Mouse (Mus musculus) kidney, postnatal 0 days (tissue): Measurements from ENCODE around the gene Gli3. TPM values are rescaled to one million over a fixed set of nuclear protein-coding genes. Genes with fewer than 3 reads are reported as not detected.

Source experiments
- ATAC-seq: fragments of 200-750 bp; cut with Nextera tagmentation; replicated peaks from 2 replicates; pipeline ENCODE4 v1.8.0; 2017; ENCODE audit warnings: low read depth, moderate number of reproducible peaks, moderate TSS enrichment, moderate library complexity; ENCODE audit not compliant: low FRiP score
- DNase-seq: peaks from one replicate; pipeline ENCODE4 v3.0.0-alpha.2; 2016; ENCODE audit warnings: low spot score
- H3K27ac ChIP-seq: fragments of 300-500 bp; sonication (generic); 2 replicates; pipeline ENCODE4 v1.5.1; 2014; ENCODE audit warnings: mild to moderate bottlenecking
- H3K27me3 ChIP-seq: fragments of 300-500 bp; sonication (generic); 2 replicates; pipeline ENCODE4 v1.6.1; 2014; ENCODE audit warnings: low read length, mixed read lengths; ENCODE audit not compliant: insufficient read depth
- H3K36me3 ChIP-seq: fragments of 300-500 bp; sonication (generic); 2 replicates; pipeline ENCODE4 v1.6.1; 2014; ENCODE audit warnings: low read length, mixed read lengths; ENCODE audit not compliant: insufficient read depth
- H3K4me1 ChIP-seq: fragments of 300-500 bp; sonication (generic); replicated peaks from 2 replicates; pipeline ENCODE4 v1.6.1; 2014; ENCODE audit warnings: antibody characterized with exemption, low read length, mixed read lengths; ENCODE audit not compliant: insufficient read depth
- H3K4me2 ChIP-seq: fragments of 300-500 bp; sonication (generic); 2 replicates; pipeline ENCODE4 v1.6.1; 2014; ENCODE audit warnings: mild to moderate bottlenecking, low read length, moderate library complexity, mixed read lengths
- H3K4me3 ChIP-seq: fragments of 300-500 bp; sonication (generic); replicated peaks from 2 replicates; pipeline ENCODE4 v1.5.1; 2014; ENCODE audit warnings: low read depth, low read length
- H3K9ac ChIP-seq: fragments of 300-500 bp; sonication (generic); 2 replicates; pipeline ENCODE4 v1.6.1; 2014; ENCODE audit warnings: low read depth, low read length
- H3K9me3 ChIP-seq: fragments of 300-500 bp; sonication (generic); replicated peaks from 2 replicates; pipeline ENCODE4 v1.6.1; 2016; ENCODE audit warnings: low read length, inconsistent platforms, mixed read lengths
- CTCF ChIP-seq: IDR thresholded peaks from 2 replicates; pipeline ENCODE4 v1.5.1; 2016; ENCODE audit warnings: antibody characterized with exemption, low read depth, mild to moderate bottlenecking, moderate library complexity
- WGBS: fragments of 180-500 bp; shearing (Covaris S2); extraction: QIAGEN DNeasy Blood & Tissue Kit; methylation state at CpG from one replicate; pipeline ENCODE4 v1.1.7; 2014; 5-methylcytosine and 5-hydroxymethylcytosine counted together
- polyA plus RNA-seq: library from polyadenylated mRNA; unstranded; fragments of >200 nt; fragmentation: Nextera tagmentation; extraction: Ambion mirVana; gene quantifications from 2 replicates; pipeline ENCODE4 v1.2.1, GENCODE M21; 2015

Gene Gli3
- polyA plus RNA-seq, 1 experiment from 2014 or later, result 7.7 TPM

DNA sequence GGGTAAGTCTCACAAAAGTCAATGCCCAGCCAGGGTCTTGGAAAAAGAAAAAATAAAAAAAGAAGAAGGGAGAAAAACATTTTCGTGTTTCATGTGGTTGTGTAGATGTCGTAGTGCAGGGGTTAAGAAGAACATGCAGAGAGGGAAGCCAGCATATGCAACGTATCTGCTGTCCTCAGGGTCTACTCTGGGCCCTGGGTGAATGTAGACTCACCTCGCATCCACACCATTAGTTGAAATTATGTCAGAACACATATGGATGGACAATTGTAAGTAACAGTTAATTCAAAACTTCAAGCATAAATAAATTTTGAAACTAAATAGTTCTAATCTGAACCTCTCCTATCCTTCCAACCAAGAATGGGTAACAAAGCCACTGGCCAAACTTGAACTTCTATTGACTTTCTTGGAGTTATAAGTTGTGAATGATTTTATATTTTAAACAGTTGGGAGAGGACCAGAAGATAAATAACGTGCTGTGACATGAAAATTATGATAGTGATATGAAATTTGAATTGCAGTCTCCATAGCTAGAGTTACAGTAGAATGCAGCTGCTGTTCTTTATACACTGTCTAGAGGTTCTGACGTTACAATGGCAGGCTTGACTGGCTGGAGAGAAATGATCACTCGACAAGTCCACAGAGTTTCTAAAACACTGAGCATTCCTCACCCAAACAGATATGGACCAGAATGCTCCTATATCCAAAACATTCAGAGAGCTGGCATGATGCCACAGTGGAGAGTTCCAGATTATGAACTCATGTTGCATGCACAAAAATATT is 16.1 kb upstream of the Gli3 start:
- ATAC-seq (no peak), DNase-seq (no peak)
- H3K4me1 ChIP-seq, result no peaks in the 10 kb centered on the region
- no peaks in the 10 kb centered on the region for H3K36me3 ChIP-seq
- TF ChIP-seq CTCF, result no peak
- H3K27ac ChIP-seq, result no peak overlapping the region
- H3K4me3 ChIP-seq, result no peak overlapping the region
- WGBS, result 78% methylated on average over 7 of the region's 7 CpGs
- H3K4me2 ChIP-seq, result no peak overlapping the region
- no peak overlapping the region for H3K9ac ChIP-seq
- H3K27me3 ChIP-seq, result no peaks in the 10 kb centered on the region
- H3K9me3 ChIP-seq, result no peaks in the 10 kb centered on the region

DNA sequence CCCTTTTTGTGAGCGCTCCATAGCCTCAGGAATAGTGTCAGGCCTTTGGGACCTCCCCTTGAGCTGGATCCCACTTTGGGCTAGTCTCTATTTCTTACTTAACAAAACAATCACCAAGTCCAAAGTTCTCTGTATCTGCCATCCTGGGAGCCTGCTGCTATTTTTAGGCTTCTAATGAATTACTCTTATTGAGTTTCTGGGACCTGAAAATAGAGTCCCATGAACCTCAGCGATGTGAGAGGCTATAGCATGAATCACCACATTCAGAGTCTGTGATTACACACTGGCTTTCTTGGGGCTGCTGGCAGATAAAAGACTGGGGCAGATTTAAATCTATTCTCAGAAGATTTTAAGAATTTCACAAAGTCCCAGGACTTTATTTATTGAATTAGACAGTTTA is 12.1 kb upstream of the Gli3 start:
- Histone ChIP-seq H3K4me1 (no peaks in the 10 kb centered on the region), H3K27ac (no peak overlapping the region), H3K36me3 (no peaks in the 10 kb centered on the region), H3K4me2 (no peak overlapping the region), H3K27me3 (no peaks in the 10 kb centered on the region), H3K4me3 (no peak overlapping the region), H3K9ac (no peak overlapping the region), H3K9me3 (no peaks in the 10 kb centered on the region)
- ATAC-seq, result no peak
- TF ChIP-seq CTCF, result no peak
- DNase-seq, result no peak
- WGBS, result 59% methylated on average over 2 of the region's 2 CpGs

DNA sequence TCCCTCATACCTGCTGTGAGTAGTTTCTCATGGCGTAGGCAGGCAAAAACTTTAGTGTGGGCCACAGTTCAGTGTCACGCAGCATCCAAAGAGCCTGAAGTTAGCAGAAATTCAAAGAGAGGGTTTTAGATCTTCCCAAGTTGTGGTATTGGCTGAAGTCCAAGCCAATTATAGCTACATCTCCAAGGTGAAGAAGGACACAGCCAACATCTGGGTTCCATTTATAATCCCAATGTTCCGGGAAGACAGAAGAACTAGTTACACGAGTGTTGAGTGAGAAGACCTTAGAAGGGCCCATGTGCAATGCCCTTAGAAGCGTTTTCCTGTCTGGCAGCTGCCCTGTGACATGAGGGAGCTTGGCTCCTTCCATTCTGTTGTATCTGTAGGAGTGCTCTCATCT is 5.2 kb upstream of the Gli3 start:
- WGBS, result 69% methylated on average over 5 of the region's 5 CpGs
- Histone ChIP-seq H3K9me3 (no peaks in the 10 kb centered on the region), H3K36me3 (no peaks in the 10 kb centered on the region), H3K4me3 (no peak overlapping the region), H3K4me1 (0 out of 2 replicates have a peak, but pooled peaks cover 2% of the 10 kb centered on the region), H3K27me3 (no peaks in the 10 kb centered on the region), H3K9ac (no peak overlapping the region), H3K27ac (no peak overlapping the region), H3K4me2 (no peak overlapping the region)
- TF ChIP-seq CTCF, result no peak
- ATAC-seq (no peak), DNase-seq (no peak)

DNA sequence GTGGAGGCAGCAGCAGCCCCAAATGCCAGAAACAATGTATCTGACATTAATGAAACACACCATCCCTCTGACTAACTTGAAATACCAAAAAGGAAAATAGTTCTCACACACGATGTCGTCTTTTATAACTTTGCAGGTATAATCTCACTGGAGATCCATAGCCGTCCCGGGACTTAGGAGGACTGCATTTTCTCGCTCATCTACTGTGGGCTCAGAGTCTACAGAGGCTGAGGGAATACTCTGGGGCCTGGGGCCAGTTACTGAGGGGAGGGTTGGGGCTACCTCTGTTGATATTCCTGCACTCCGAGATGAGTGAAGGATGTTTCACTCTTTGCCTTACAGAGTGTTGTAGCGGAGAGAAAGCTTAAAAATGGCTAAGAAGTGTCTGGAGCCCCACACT is 1.1 kb upstream of the Gli3 start:
- Histone ChIP-seq H3K4me1 (0 out of 2 replicates have a peak, but pooled peaks cover 2% of the 10 kb centered on the region), H3K36me3 (no peaks in the 10 kb centered on the region), H3K4me2 (peak overlapping the region; percentile 72), H3K9me3 (no peaks in the 10 kb centered on the region), H3K9ac (0 out of 2 replicates have a peak overlapping the region, but pooled peaks have one; percentile 79), H3K4me3 (no peak overlapping the region), H3K27ac (no peak overlapping the region), H3K27me3 (no peaks in the 10 kb centered on the region)
- WGBS, result 21% methylated on average over 7 of the region's 7 CpGs
- DNase-seq (no peak), ATAC-seq (no peak)
- TF ChIP-seq CTCF, result no peak

DNA sequence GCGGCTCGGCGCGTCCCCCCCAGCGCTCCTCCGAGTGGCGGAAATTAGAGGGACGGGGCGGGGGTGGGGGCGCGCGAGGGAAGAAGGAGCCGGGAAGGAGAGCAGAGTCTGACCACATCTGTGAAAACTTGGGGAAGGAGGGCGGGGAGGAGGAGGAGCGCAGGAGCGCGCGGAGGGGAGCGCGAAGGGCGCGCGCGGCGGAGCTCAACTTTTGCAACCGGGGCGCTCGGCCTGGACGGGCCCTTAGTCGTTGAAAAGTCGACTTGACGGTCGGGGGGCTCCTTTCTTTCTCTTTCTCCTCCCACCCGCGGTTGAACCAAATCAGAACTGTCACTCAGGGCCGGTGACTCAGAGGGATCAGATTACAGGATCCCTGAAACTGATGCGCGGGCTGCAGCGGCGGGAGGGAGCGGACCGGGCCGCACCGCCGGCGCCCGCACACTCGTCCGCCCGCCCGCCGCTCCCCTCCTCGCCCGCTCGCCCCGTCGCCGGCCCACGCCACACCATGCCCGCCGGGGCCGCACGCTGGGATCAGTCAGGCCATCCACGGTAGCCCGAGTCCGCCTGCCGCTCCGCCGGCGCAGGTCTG is 551 bp downstream of the Gli3 start:
- peak overlapping the region; percentile 66 for H3K4me3 ChIP-seq
- peak; percentile 90 for DNase-seq
- H3K27me3 ChIP-seq, result no peaks in the 10 kb centered on the region
- peak; percentile 78 for ATAC-seq
- H3K4me2 ChIP-seq, result peak overlapping the region; percentile 72
- H3K9ac ChIP-seq, result peak overlapping the region; percentile 79
- TF ChIP-seq CTCF, result no peak
- H3K36me3 ChIP-seq, result no peaks in the 10 kb centered on the region
- WGBS, result under 1% methylated on average over 54 of the region's 70 CpGs
- H3K4me1 ChIP-seq, result 0 out of 2 replicates have a peak, but pooled peaks cover 2% of the 10 kb centered on the region
- H3K27ac ChIP-seq, result peak overlapping the region; percentile 92
- H3K9me3 ChIP-seq, result no peaks in the 10 kb centered on the region

DNA sequence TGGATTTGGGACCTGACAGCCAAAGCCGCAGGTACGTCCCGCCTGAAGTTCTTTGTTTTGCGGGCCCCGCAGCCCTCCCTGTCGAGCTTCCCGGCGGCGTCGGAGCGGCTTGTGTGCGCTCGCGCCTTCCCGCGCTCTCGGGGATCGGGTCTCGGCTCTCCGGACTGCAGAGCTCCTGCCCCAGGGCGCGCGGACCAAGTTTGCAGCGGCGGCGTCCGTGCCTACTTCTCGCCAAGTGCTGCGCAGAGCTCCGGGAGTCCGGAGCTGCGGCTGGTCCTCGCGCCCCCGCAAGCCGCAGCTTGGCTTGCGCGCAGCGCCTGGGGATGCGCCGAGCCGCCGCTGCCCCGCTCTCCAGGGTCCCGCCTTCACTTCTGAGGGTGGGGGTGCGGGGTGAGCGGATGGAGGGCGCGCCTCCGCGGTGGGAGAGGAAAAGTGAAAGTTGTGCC is 1.1 kb downstream of the Gli3 start:
- H3K36me3 ChIP-seq, result no peaks in the 10 kb centered on the region
- peak overlapping the region; percentile 92 for H3K27ac ChIP-seq
- ATAC-seq, result peak; percentile 14; the same call in 1 of the 2 replicates
- H3K9me3 ChIP-seq, result no peaks in the 10 kb centered on the region
- H3K27me3 ChIP-seq, result no peaks in the 10 kb centered on the region
- peak; percentile 66 for DNase-seq
- under 1% methylated on average over 51 of the region's 51 CpGs for WGBS
- H3K4me1 ChIP-seq, result 0 out of 2 replicates have a peak, but pooled peaks cover 2% of the 10 kb centered on the region
- H3K9ac ChIP-seq, result peak overlapping the region; percentile 79
- H3K4me2 ChIP-seq, result peak overlapping the region; percentile 72
- H3K4me3 ChIP-seq, result peak overlapping the region; percentile 66
- TF ChIP-seq CTCF, result no peak
